Mouse (Mus musculus) adrenal gland, postnatal 14 days (tissue): ENCODE data around the gene Ap5s1. TPM values are rescaled to one million over a fixed set of nuclear protein-coding genes. Genes with fewer than 3 reads are reported as not detected.
"Not testable (repeated sequence)": the region's sequence is repeated elsewhere in the genome, so short reads cannot be mapped to it uniquely, and the experiment has no call there.

Experiments used
- DNase-seq: peaks from one replicate; pipeline ENCODE4 v3.0.0; 2021; ENCODE audit warnings: mixed read lengths
- total RNA-seq: library from RNA; stranded (reverse); gene quantifications from 2 replicates; pipeline ENCODE4 v1.2.3, GENCODE M21; 2021

Ap5s1 gene
- total RNA-seq, 1 experiment from 2014 or later: 17.3 TPM

GRCm38 (mm10) chr2:131220030-131220429 lies 13.2 kb downstream of the Ap5s1 start:
- DNase-seq: no peak

DNA sequence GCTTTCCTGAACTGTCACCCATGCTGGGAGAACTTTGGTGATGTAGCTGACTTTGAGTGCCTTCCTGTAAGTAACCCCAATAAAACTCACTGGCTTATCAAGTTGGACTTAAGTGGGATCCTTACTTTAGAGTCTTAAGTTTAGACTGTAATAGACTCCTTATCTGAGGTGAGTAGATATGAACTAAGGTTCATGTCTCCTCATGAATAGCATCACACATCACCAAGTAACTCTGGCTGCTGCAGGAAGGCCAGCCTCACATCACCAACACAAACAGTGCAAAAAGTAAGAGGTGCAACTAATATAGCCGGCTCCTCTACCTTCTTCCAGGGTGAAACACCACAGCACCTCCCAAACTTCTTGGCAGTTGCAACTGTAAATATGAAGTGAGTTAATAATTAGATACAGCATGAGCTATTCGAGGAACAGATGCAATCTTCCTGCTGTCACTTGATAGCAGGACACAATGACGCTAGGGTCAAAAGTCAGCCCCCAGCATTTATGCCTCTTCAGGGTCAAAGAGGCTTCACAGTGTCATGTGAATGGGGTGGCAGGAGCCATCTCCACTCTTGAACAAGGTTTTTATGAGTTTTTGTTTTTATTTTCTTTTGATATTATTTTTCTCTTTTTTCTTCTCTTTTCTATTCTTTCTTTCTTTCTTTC lies 15.1 kb downstream of the Ap5s1 start:
- no peak for DNase-seq

- no peak for DNase-seq
Measured at GRCm38 (mm10) chr2:131222562-131222961, 15.7 kb downstream of the Ap5s1 start.

DNA sequence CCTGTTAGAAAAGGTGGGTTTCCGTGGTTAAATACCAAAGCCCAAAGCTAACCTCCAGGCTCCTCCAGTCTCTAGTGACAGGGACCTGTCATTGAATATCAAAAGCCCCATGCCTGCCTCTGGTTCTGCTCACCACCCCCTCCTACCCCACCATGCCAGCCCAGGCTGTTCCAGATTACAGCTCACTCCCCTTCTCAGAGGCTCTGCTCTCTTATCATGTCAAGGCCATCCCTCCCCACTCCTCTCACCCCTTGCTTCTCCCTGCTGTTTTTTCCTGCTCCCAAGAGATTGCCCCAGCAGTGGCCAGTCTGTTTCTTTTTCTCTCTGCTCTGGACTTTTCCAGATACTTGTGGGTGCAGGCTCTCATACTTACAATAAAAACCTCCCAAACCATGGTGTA lies 16.7 kb downstream of the Ap5s1 start:
- DNase-seq: peak; percentile 31

- DNase-seq: no peak
Measured at GRCm38 (mm10) chr2:131225178-131225577, 18.3 kb downstream of the Ap5s1 start.

- DNase-seq: not testable (repeated sequence)
Measured at GRCm38 (mm10) chr2:131226669-131227068, 19.8 kb downstream of the Ap5s1 start.

DNA sequence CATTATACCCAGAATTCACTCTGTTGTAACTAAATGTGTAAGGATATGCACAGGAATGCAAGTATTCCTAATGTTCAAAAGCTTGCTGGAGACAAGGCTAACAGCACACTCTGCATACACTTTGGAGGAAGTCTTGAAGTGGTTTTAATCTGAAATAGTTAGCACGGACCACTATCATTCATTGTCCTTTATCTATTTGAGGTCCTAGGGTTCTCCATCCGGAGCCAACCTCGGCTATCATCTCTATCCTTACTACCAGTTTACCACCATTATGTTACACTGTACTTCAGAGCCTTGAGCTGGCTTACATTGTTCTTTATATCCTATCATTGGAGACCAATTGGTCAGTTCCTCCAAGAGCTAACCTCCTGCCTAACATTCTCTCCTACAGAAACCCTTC lies 20.4 kb downstream of the Ap5s1 start:
- DNase-seq: no peak

DNA sequence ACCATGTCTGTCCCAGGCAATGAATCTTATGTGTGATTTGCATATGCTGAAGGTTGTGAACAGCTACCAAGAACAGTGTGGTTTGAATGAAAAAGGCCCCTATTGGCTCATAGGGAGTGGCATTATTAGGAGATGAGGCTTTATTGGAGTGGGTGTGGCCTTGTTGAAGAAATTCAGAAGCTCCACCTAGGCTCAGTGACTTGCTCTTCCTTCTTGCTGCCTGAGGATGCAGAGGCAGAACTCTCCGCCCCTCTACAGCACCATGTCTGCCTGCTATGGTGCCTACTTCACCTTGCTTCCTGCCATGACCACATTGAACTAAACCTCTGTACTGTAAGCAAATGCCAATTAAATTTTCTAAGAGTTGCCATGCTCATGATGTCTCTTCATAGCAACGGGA lies 25.7 kb downstream of the Ap5s1 start:
- DNase-seq: no peak

- DNase-seq: peak; percentile 99
Measured at GRCm38 (mm10) chr2:131233307-131234126, 26.6 kb downstream of the Ap5s1 start, which contains the start of gene Mavs. TSS of gene Mavs (plus strand) at chr2:131234063.

DNA sequence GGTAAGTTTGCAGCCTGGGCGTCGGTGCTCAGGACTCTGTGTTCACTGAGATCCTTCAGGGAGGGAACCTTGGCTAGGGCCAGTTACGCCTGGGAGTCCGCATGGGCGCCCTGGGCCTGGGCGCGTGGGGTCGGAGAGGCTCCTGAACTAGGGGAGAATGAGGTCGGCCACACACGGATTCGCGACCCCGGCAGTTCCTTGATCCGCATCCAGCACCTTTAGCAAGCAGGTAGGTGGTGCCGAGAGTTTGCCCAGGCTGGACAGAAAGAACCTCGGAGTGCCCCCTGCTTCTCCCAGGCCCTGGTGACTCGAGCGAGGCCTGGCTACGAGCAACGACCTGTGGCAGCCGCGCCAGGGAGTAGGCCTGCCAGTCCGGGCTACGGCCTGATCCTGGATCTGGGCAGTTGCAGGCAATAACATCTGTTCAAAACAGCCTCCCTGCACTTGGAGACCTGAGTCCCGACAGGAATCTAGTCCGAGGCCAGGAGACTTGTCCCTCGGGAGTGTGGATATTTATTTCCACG lies 27.3 kb downstream of the Ap5s1 start:
- peak; percentile 61 for DNase-seq

DNA sequence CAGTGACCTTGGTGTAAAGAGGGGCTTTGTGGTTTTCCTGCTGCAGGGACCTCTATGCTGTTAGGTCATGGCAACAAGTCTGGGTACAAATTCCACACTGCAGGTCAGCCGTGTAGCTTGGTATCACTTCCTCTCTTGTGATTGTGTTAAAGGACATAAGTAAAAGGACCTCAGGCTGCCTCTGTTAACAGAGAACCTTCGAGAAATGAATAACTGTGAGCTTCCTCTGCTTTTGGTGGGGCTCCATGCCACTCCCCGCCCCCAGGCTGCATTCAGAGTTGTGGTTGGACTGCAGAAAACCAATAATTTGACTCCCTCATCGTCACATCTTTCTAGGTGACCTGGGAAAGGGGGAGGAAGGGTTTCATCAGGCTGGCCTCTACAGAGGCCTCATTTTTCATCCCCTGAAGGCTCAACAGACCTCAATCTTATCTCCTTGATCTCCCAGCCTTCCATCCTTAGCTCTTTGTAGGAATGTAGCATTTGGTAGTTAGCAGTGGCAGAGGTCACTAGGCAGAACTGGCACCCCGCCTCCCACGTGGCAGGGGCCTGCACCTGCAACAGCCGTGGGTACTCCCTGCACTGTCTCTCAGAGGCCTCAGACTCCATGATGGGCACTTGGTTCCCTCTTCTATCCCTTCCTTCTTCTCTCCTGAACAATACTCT lies 28.2 kb downstream of the Ap5s1 start:
- DNase-seq: peak; percentile 61

GRCm38 (mm10) chr2:131242180-131242579 lies 35.3 kb downstream of the Ap5s1 start:
- no peak for DNase-seq

GRCm38 (mm10) chr2:131242929-131243328 lies 36.1 kb downstream of the Ap5s1 start:
- DNase-seq: no peak

DNA sequence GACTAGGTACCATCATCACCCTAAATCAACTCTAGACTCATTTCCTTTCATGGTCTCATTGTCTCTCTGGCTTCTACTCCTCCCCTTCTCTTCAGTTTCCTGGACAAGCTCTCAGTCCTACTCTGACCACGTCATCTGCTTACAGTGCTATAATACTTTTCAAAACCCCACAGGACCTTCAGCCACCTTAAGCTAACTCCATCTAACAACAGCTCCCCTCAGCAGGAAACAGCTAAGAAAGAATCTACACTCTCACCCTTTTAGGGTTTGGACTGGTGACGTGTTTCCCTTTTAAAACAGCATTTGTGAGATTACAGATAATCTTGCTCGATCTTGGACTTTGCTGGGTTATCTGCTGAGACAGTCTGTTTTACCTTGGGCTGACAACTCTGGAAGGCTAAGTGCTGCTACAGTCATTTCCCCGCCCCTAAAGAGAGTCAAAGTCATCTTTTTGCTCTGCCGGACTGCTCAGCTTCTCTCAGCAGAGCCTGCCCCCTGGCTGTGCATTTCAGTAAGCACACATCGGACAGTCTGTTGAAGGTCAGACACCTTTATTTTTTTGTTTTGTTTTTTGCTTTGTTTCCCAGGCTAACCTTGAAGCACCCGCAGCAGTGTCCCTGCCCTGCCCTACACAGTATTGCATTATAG lies 46.9 kb downstream of the Ap5s1 start:
- DNase-seq: peak; percentile 83

GRCm38 (mm10) chr2:131254329-131254713 lies 47.4 kb downstream of the Ap5s1 start:
- DNase-seq: peak; percentile 54

- DNase-seq: no peak
Measured at GRCm38 (mm10) chr2:131255738-131256137, 48.9 kb downstream of the Ap5s1 start.

DNA sequence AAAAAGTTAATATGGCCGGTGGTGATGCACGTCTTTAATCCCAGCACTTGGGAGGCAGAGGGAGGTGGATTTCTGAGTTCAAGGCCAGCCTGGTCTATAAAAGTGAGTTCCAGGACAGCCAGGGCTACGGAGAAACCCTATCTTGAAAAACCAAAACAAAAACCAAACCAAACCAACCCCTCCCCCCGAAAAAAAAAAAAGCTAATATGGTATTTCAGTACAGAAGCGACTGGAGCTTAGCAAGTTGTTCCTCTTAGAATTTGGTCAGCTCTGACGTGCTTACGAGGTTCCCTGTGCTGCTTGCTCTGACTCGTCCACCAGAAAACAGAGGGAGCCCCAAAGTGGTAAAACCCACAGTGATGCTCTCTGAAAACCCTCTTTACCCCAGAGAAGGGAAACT lies 51.8 kb downstream of the Ap5s1 start:
- no peak for DNase-seq

DNA sequence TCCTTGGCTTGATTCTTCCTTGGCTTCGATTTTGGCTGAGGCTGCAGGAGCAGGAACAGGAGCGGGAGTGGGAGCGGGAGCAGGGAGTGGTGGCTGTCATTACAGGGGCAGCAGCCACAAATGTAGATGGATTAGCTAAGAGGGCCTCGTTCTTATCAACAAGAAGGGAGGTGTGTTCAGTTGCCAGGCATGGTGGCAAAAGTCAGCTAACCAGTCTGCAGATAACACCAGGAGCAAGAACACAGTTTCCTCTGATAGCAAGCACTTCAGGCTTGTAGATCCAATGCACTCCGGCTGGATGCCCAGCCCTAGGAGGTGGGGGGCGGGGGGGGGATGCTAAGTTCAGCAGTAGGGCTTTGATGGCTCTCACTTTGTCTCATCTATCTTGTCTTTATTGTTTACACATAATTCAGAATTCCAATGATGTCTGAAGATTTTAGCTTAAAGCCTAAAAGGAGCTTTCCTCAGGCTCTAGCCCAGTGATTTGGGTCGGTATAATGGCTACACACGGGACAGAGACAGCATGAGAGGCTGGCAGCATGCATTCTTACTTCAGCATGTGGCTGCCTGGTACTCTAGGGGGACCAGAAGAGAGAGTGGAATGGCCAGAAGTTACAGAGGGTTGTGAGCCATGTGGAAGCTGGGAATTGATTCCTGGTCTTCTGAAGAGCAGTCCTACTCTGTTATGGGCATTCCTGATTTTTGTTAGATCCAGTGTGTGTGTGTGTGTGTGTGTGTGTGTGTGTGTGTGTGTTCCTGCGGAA lies 53.8 kb downstream of the Ap5s1 start:
- DNase-seq: no peak

GRCm38 (mm10) chr2:131261481-131262212 lies 54.8 kb downstream of the Ap5s1 start:
- DNase-seq: no peak

GRCm38 (mm10) chr2:131262213-131262672 lies 55.4 kb downstream of the Ap5s1 start, which contains the start of gene Pank2:
TSS of gene Pank2 (plus strand) at chr2:131262495.
- peak; percentile 98 for DNase-seq
